Mouse (Mus musculus) embryonic facial prominence, embryonic 15.5 days (tissue): Measurements from ENCODE around the gene Klhdc8b. TPM values are rescaled to one million over a fixed set of nuclear protein-coding genes. Genes with fewer than 3 reads are reported as not detected.

ENCODE experiments used
- ATAC-seq: fragments of 200-750 bp; cut with Nextera tagmentation; 2 replicates; pipeline ENCODE4 v1.8.0; 2017; ENCODE audit warnings: low read depth, moderate TSS enrichment; ENCODE audit not compliant: insufficient number of reproducible peaks, low FRiP score, low TSS enrichment
- H3K27ac ChIP-seq: fragments of 300-500 bp; sonication (generic); replicated peaks from 2 replicates; pipeline ENCODE4 v1.5.1; 2015; ENCODE audit warnings: mild to moderate bottlenecking, inconsistent platforms
- H3K27me3 ChIP-seq: fragments of 300-500 bp; sonication (generic); 2 replicates; pipeline ENCODE4 v1.6.1; 2015; ENCODE audit warnings: inconsistent platforms
- H3K36me3 ChIP-seq: fragments of 300-500 bp; sonication (generic); 2 replicates; pipeline ENCODE4 v1.6.1; 2015; ENCODE audit warnings: mild to moderate bottlenecking, inconsistent platforms
- H3K4me1 ChIP-seq: fragments of 300-500 bp; sonication (generic); 2 replicates; pipeline ENCODE4 v1.6.1; 2015; ENCODE audit warnings: inconsistent platforms
- H3K4me2 ChIP-seq: fragments of 300-500 bp; sonication (generic); replicated peaks from 2 replicates; pipeline ENCODE4 v1.6.1; 2015; ENCODE audit warnings: mild to moderate bottlenecking, inconsistent platforms
- H3K4me3 ChIP-seq: fragments of 300-500 bp; sonication (generic); replicated peaks from 2 replicates; pipeline ENCODE4 v1.5.1; 2015; ENCODE audit warnings: mild to moderate bottlenecking, inconsistent platforms
- H3K9ac ChIP-seq: fragments of 300-500 bp; sonication (generic); 2 replicates; pipeline ENCODE4 v1.6.1; 2015; ENCODE audit warnings: inconsistent platforms
- H3K9me3 ChIP-seq: fragments of 300-500 bp; sonication (generic); replicated peaks from 2 replicates; pipeline ENCODE4 v1.6.1; 2016; ENCODE audit warnings: inconsistent platforms
- WGBS: fragments of 180-500 bp; shearing (Covaris S2); methylation state at CpG from one replicate; pipeline ENCODE4 v1.1.7; 2015; 5-methylcytosine and 5-hydroxymethylcytosine counted together
- polyA plus RNA-seq: library from polyadenylated mRNA; unstranded; fragments of >200 nt; fragmentation: Nextera tagmentation; extraction: Ambion mirVana; gene quantifications from 2 replicates; pipeline ENCODE4 v1.2.1, GENCODE M21; 2015

Klhdc8b gene
- polyA plus RNA-seq, 1 experiment from 2014 or later = 35.7 TPM

DNA sequence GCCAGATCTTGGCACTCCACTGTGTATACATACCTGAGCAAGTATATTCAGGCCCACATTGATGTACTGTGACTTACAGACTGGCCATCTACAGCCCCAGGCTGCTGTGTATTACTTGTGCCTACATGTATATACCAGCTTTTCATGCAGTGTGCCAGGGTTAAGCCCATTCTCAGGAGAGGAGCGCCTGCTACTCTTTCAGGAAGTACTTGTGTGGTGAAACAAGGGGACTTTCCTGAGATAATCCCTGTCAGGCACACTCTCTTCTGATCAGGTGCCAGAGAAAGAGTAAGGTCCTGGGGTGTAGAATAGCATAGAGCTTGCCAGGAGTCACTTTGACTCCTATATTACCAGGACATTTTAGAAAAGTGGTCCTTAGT, 1.5 kb downstream of the Klhdc8b start:
- Histone ChIP-seq H3K36me3 (peaks cover 28% of the 10 kb centered on the region), H3K27ac (peak overlapping the region; percentile 94), H3K4me1 (peaks cover 20% of the 10 kb centered on the region), H3K9ac (no peak overlapping the region), H3K4me3 (peak overlapping the region; percentile 92), H3K27me3 (no peaks in the 10 kb centered on the region), H3K9me3 (no peaks in the 10 kb centered on the region), H3K4me2 (peak overlapping the region; percentile 66)
- 74% methylated on average over 1 of the region's 1 CpGs for WGBS
- ATAC-seq = no peak

DNA sequence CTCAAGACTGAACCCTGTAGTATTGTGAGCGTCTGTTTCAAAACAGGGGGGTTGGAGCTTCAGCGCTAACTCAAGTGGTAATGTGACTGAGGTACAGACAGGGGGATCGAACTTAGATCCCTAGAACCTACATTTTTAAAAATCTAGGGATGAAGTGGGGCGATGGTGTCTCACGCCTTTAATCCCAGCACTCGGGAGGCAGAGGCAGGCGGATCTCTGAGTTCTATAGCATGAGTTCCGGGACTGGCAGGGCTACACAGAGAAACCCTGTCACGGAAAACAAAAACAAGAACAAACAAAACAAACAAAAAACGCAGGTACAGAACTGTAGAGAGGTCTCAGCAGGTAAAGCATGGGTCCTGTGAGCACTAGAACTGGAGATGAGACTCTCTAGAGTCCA, 4.4 kb downstream of the Klhdc8b start:
- H3K9ac ChIP-seq = no peak overlapping the region
- peaks cover 39% of the 10 kb centered on the region for H3K4me1 ChIP-seq
- no peak overlapping the region for H3K27ac ChIP-seq
- ATAC-seq = no peak
- H3K9me3 ChIP-seq = no peaks in the 10 kb centered on the region
- H3K27me3 ChIP-seq = no peaks in the 10 kb centered on the region
- 0 out of 2 replicates have a peak, but pooled peaks cover 1% of the 10 kb centered on the region for H3K36me3 ChIP-seq
- H3K4me3 ChIP-seq = no peak overlapping the region
- WGBS = 88% methylated on average over 10 of the region's 10 CpGs
- H3K4me2 ChIP-seq = no peak overlapping the region

GRCm38 (mm10) chr9:108455747-108456571, 5.4 kb downstream of the Klhdc8b start:
- Histone ChIP-seq H3K9ac (no peak overlapping the region), H3K36me3 (no peaks in the 10 kb centered on the region), H3K27ac (no peak overlapping the region), H3K9me3 (no peaks in the 10 kb centered on the region), H3K4me3 (no peak overlapping the region), H3K4me1 (peaks cover 39% of the 10 kb centered on the region), H3K27me3 (no peaks in the 10 kb centered on the region), H3K4me2 (no peak overlapping the region)
- WGBS = 72% methylated on average over 12 of the region's 12 CpGs
- ATAC-seq = no peak

DNA sequence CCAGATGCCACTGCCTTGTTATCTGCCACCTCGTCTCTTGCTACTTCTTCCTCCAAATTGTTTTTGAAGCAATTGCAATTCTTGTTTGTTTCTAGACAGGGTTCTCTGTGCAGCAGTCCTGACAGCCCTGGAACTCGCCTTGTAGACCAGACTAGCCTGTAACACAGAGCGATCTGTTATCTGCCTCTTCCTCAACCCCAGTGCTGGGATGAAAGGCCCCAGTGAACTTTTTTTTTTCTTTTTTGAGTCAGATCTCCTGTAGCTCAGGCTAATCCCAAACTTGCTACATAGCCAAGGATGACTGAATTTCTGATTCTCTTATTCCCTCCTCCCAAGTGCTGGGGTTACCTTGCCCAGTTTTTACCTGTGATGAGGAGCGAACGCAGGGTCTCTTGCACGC, 7.0 kb downstream of the Klhdc8b start:
- 91% methylated on average over 6 of the region's 6 CpGs for WGBS
- no peak overlapping the region for H3K9ac ChIP-seq
- no peaks in the 10 kb centered on the region for H3K36me3 ChIP-seq
- no peak for ATAC-seq
- H3K4me3 ChIP-seq = no peak overlapping the region
- H3K4me1 ChIP-seq = peaks cover 47% of the 10 kb centered on the region
- H3K9me3 ChIP-seq = no peaks in the 10 kb centered on the region
- H3K27me3 ChIP-seq = no peaks in the 10 kb centered on the region
- no peak overlapping the region for H3K27ac ChIP-seq
- no peak overlapping the region for H3K4me2 ChIP-seq

DNA sequence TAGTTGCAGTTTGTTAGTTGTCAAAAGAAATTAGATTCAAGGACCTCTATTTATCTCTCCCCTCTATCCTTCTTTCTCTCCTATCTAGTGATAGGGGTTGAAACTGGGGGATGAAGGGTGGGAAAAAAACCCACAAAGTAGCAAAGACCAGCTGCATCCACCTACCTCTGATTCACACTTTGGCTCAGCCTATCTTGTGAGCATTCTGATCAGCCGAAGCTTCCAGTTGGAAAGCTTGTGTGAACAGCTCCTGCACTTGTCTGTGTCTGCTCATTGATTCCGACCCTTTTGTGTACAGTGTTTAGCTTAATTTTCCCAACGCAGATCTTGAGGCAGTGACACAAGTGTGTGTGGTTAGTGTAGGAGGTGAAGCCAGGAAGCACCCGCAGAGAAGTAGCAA, 7.9 kb downstream of the Klhdc8b start:
- H3K9me3 ChIP-seq = no peaks in the 10 kb centered on the region
- 46% methylated on average over 4 of the region's 4 CpGs for WGBS
- H3K4me1 ChIP-seq = peaks cover 51% of the 10 kb centered on the region
- no peak for ATAC-seq
- H3K27me3 ChIP-seq = no peaks in the 10 kb centered on the region
- peak overlapping the region; percentile 62 for H3K4me3 ChIP-seq
- peak overlapping the region; percentile 91 for H3K27ac ChIP-seq
- H3K4me2 ChIP-seq = peak overlapping the region; percentile 86
- no peak overlapping the region for H3K9ac ChIP-seq
- H3K36me3 ChIP-seq = peaks cover 3% of the 10 kb centered on the region; the same call in 1 of the 2 replicates

GRCm38 (mm10) chr9:108452911-108453310, 8.5 kb downstream of the Klhdc8b start:
- H3K36me3 ChIP-seq = peaks cover 9% of the 10 kb centered on the region; the same call in 1 of the 2 replicates
- H3K27me3 ChIP-seq = no peaks in the 10 kb centered on the region
- peak overlapping the region; percentile 86 for H3K4me2 ChIP-seq
- peaks cover 51% of the 10 kb centered on the region for H3K4me1 ChIP-seq
- no peak for ATAC-seq
- 11% methylated on average over 6 of the region's 6 CpGs for WGBS
- H3K27ac ChIP-seq = peak overlapping the region; percentile 91
- H3K9ac ChIP-seq = peak overlapping the region; percentile 68
- no peaks in the 10 kb centered on the region for H3K9me3 ChIP-seq
- peak overlapping the region; percentile 62 for H3K4me3 ChIP-seq

- Histone ChIP-seq H3K36me3 (peaks cover 13% of the 10 kb centered on the region; the same call in 1 of the 2 replicates), H3K4me2 (peak overlapping the region; percentile 86), H3K4me3 (peak overlapping the region; percentile 62), H3K9ac (peak overlapping the region; percentile 68), H3K27ac (peak overlapping the region; percentile 91), H3K4me1 (peaks cover 51% of the 10 kb centered on the region), H3K27me3 (no peaks in the 10 kb centered on the region), H3K9me3 (no peaks in the 10 kb centered on the region)
- ATAC-seq = peak; percentile 90
- WGBS = under 1% methylated on average over 40 of the region's 40 CpGs
Measured at GRCm38 (mm10) chr9:108452291-108452906, 9.0 kb downstream of the Klhdc8b start.

- Histone ChIP-seq H3K27ac (peak overlapping the region; percentile 91), H3K4me2 (peak overlapping the region; percentile 86), H3K9ac (peak overlapping the region; percentile 68), H3K36me3 (peaks cover 13% of the 10 kb centered on the region; the same call in 1 of the 2 replicates), H3K9me3 (no peaks in the 10 kb centered on the region), H3K4me1 (peaks cover 51% of the 10 kb centered on the region), H3K4me3 (peak overlapping the region; percentile 62), H3K27me3 (no peaks in the 10 kb centered on the region)
- ATAC-seq = no peak
- WGBS = 42% methylated on average over 6 of the region's 6 CpGs
Measured at GRCm38 (mm10) chr9:108451519-108452160, 9.7 kb downstream of the Klhdc8b start.

DNA sequence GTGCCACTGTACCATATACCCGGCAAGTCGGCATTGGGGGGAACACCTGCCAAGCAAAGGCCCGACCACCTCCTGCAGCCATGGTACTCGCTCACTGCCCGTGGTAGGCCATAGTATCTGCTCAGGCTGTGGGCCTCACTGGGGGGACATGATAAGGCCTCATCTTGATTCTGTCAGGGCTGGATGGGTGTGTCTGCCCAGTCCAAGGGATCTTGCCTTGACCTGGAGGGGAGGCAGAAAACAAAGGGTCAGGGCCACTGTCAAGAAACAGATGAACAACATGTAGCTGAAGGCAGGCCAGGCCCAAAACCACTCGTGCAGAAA, 10.2 kb downstream of the Klhdc8b start:
- no peak for ATAC-seq
- Histone ChIP-seq H3K36me3 (peaks cover 13% of the 10 kb centered on the region; the same call in 1 of the 2 replicates), H3K27ac (peak overlapping the region; percentile 41; the same call in 1 of the 2 replicates), H3K9ac (no peak overlapping the region), H3K27me3 (no peaks in the 10 kb centered on the region), H3K4me2 (peak overlapping the region; percentile 86), H3K4me1 (peaks cover 51% of the 10 kb centered on the region), H3K4me3 (peak overlapping the region; percentile 62), H3K9me3 (no peaks in the 10 kb centered on the region)
- 87% methylated on average over 6 of the region's 6 CpGs for WGBS

GRCm38 (mm10) chr9:108450292-108451169, 10.8 kb downstream of the Klhdc8b start:
- peak overlapping the region; percentile 41; the same call in 1 of the 2 replicates for H3K27ac ChIP-seq
- H3K4me1 ChIP-seq = peaks cover 51% of the 10 kb centered on the region
- H3K4me3 ChIP-seq = peak overlapping the region; percentile 62; the same call in 1 of the 2 replicates
- no peaks in the 10 kb centered on the region for H3K27me3 ChIP-seq
- no peak overlapping the region for H3K9ac ChIP-seq
- H3K36me3 ChIP-seq = peaks cover 13% of the 10 kb centered on the region; the same call in 1 of the 2 replicates
- no peaks in the 10 kb centered on the region for H3K9me3 ChIP-seq
- ATAC-seq = no peak
- H3K4me2 ChIP-seq = peak overlapping the region; percentile 86
- WGBS = 63% methylated on average over 21 of the region's 21 CpGs
